ENCODE assay signal across 8 mouse cellular contexts in the genomic region with DNA sequence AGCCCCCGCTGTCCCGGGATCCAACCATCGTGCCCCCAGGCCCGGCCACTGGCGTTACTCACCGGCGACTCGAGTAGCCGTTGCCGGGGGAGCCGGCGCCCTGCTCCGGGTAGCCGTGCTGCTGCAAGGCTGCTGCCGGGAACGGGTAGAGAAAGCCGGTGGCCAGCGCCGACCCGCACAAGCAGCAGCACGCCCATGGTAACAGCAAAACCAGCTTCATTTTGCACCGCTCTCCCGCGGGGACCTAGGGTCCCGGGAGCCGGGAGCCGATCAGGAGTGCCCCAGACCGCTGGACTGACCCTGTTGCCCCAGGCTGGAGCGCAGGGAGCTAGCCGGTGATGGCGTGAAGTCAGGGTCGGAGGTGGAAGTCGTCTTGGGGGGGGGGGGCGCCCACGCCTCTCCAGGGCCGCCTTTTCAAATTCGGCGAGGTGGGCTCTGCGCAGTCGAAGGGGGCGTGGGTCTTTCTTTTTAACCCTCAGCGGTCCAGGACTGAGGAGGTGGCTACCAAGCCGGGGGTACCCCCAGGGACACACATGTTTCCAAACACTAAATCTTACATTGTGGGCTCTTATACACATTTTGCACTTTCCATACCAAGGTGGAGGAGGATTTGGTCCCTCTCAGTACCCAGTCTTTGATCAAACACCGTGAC. TPM values are rescaled to one million over a fixed set of nuclear protein-coding genes. Genes with fewer than 3 reads are reported as not detected.
DNase-seq lines count a peak whose midpoint lies in the region; ATAC-seq and TF ChIP-seq lines count a peak whose summit lies in the region.

A gene (minus strand): TSS at position 422 of the 652 bp plus-strand sequence.

- H3K36me3 ChIP-seq in kidney, embryonic 15.5 days = no peaks in the 10 kb centered on the region
- no peaks in the 10 kb centered on the region for H3K36me3 ChIP-seq in forebrain, embryonic 14.5 days (ENCODE audit: control insufficient read depth, insufficient read depth, low read length)
- no peaks in the 10 kb centered on the region for H3K36me3 ChIP-seq in intestine, postnatal 0 days (ENCODE audit: control insufficient read depth, insufficient read depth)
- no peaks in the 10 kb centered on the region for H3K36me3 ChIP-seq in midbrain, embryonic 16.5 days (ENCODE audit: control insufficient read depth, insufficient read depth, low read length)

- H3K4me3 ChIP-seq in kidney, embryonic 15.5 days (replicated peaks) = peak within 1 kb of the TSS; percentile 69
- peak within 1 kb of the TSS; percentile 46 for H3K4me3 ChIP-seq in forebrain, embryonic 14.5 days (ENCODE audit: low read depth, low read length)
- peak within 1 kb of the TSS; percentile 26 for H3K4me3 ChIP-seq in intestine, postnatal 0 days (ENCODE audit: low read depth, low read length)
- H3K4me3 ChIP-seq in midbrain, embryonic 16.5 days (ENCODE audit: low read depth, low read length) = peak within 1 kb of the TSS; percentile 66

- peak; percentile 37; the same call in 1 of the 2 replicates for ATAC-seq in kidney, embryonic 15.5 days (replicated peaks; ENCODE audit: low FRiP score)
- peak; percentile 50 for ATAC-seq in forebrain, embryonic 14.5 days
- ATAC-seq in intestine, postnatal 0 days = peak; percentile 19; the same call in 1 of the 2 replicates
- peak; percentile 63 for ATAC-seq in midbrain, embryonic 16.5 days
- ATAC-seq in cerebellum, adult (ENCODE audit: insufficient number of reproducible peaks, low FRiP score, low TSS enrichment) = no peak

- H3K4me1 ChIP-seq in kidney, embryonic 15.5 days = peaks cover 49% of the 10 kb centered on the region
- peaks cover 4% of the 10 kb centered on the region; the same call in 1 of the 2 replicates for H3K4me1 ChIP-seq in forebrain, embryonic 14.5 days (ENCODE audit: control insufficient read depth, insufficient read depth, low read length)
- H3K4me1 ChIP-seq in intestine, postnatal 0 days (replicated peaks; ENCODE audit: control insufficient read depth, insufficient read depth, low read length) = no peaks in the 10 kb centered on the region
- peaks cover 13% of the 10 kb centered on the region for H3K4me1 ChIP-seq in midbrain, embryonic 16.5 days (ENCODE audit: control insufficient read depth, insufficient read depth, low read length)

- H3K9me3 ChIP-seq in kidney, embryonic 15.5 days (replicated peaks) = no peaks in the 10 kb centered on the region
- no peaks in the 10 kb centered on the region for H3K9me3 ChIP-seq in forebrain, embryonic 14.5 days (replicated peaks; ENCODE audit: control insufficient read depth, low read length)
- no peaks in the 10 kb centered on the region for H3K9me3 ChIP-seq in intestine, postnatal 0 days (ENCODE audit: control insufficient read depth)
- no peaks in the 10 kb centered on the region for H3K9me3 ChIP-seq in midbrain, embryonic 16.5 days (replicated peaks; ENCODE audit: control insufficient read depth, low read length, poor library complexity, severe bottlenecking)

- no peak for TF ChIP-seq POLR2A in brain, embryonic 14.5 days (IDR thresholded peaks at IDR 0.05; ENCODE audit: borderline replicate concordance, extremely low read depth, insufficient read depth, insufficient read length, poor library complexity, severe bottlenecking)

- peak within 1 kb of the TSS; percentile 82 for H3K27ac ChIP-seq in kidney, embryonic 15.5 days
- H3K27ac ChIP-seq in forebrain, embryonic 14.5 days (ENCODE audit: low read depth, low read length) = no peak within 1 kb of the TSS
- H3K27ac ChIP-seq in intestine, postnatal 0 days (ENCODE audit: low read depth, low read length) = no peak within 1 kb of the TSS
- H3K27ac ChIP-seq in midbrain, embryonic 16.5 days (ENCODE audit: low read length) = no peak within 1 kb of the TSS

- H3K27me3 ChIP-seq in kidney, embryonic 15.5 days = peaks cover 27% of the 10 kb centered on the region
- H3K27me3 ChIP-seq in forebrain, embryonic 14.5 days (replicated peaks; ENCODE audit: control insufficient read depth, insufficient read depth, low read length) = peaks cover 33% of the 10 kb centered on the region
- H3K27me3 ChIP-seq in intestine, postnatal 0 days (replicated peaks; ENCODE audit: control insufficient read depth, insufficient read depth, low read length) = peaks cover 33% of the 10 kb centered on the region
- H3K27me3 ChIP-seq in midbrain, embryonic 16.5 days (ENCODE audit: control insufficient read depth, insufficient read depth, low read depth, low read length) = peaks cover 18% of the 10 kb centered on the region

- no peak for TF ChIP-seq CTCF in brain, embryonic 14.5 days (IDR thresholded peaks at IDR 0.05; ENCODE audit: borderline replicate concordance, extremely low read depth, insufficient read depth, insufficient read length)
- TF ChIP-seq CTCF in intestine, postnatal 0 days (IDR thresholded peaks at IDR 0.05; ENCODE audit: low read depth) = no peak

- H3K4me2 ChIP-seq in kidney, embryonic 15.5 days = peak within 1 kb of the TSS; percentile 90
- peak within 1 kb of the TSS; percentile 77 for H3K4me2 ChIP-seq in forebrain, embryonic 14.5 days (ENCODE audit: low read length)
- H3K4me2 ChIP-seq in intestine, postnatal 0 days (replicated peaks; ENCODE audit: low read depth) = peak within 1 kb of the TSS; percentile 63
- peak within 1 kb of the TSS; percentile 84 for H3K4me2 ChIP-seq in midbrain, embryonic 16.5 days (ENCODE audit: low read length)

- DNase-seq in kidney, adult 8-10 months = no peak
- DNase-seq in brain, embryonic 14.5 days (ENCODE audit: low read depth) = peak; percentile 61
- DNase-seq in forebrain, embryonic 14.5 days (ENCODE audit: low spot score) = peak; percentile 36
- DNase-seq in spleen, postnatal 36 days (ENCODE audit: low spot score in 2 of 2) = no peak

- under 1% methylated on average over 44 of the region's 44 CpGs for WGBS in kidney, embryonic 15.5 days
- 1% methylated on average over 43 of the region's 44 CpGs for WGBS in forebrain, embryonic 14.5 days
- WGBS in intestine, postnatal 0 days = 3% methylated on average over 42 of the region's 44 CpGs
- 1% methylated on average over 44 of the region's 44 CpGs for WGBS in midbrain, embryonic 16.5 days

- H3K9ac ChIP-seq in kidney, embryonic 15.5 days = peak within 1 kb of the TSS; percentile 83
- H3K9ac ChIP-seq in forebrain, embryonic 14.5 days (ENCODE audit: low read length) = peak within 1 kb of the TSS; percentile 65
- H3K9ac ChIP-seq in intestine, postnatal 0 days (ENCODE audit: low read depth, low read length) = no peak within 1 kb of the TSS
- peak within 1 kb of the TSS; percentile 82 for H3K9ac ChIP-seq in midbrain, embryonic 16.5 days (ENCODE audit: low read depth, low read length)

RNA-seq across cellular contexts. Expression of the gene that starts here (rescaled TPM):
- 51.1 and 62.5 TPM in 2 replicates for polyA plus RNA-seq in kidney, embryonic 15.5 days (2015; fragmentation: Nextera tagmentation; extraction: Ambion mirVana)
- polyA plus RNA-seq in brain, embryonic 14.5 days (2012; rRNA removed) = 38.2 and 52.4 TPM in 2 replicates
- 8.8 and 12.4 TPM in 2 replicates for polyA plus RNA-seq in forebrain, embryonic 14.5 days (2014; fragmentation: Nextera tagmentation; extraction: Ambion mirVana)
- polyA plus RNA-seq in intestine, postnatal 0 days (2015; fragmentation: Nextera tagmentation; extraction: Ambion mirVana) = 2.2 and 2.7 TPM in 2 replicates
- polyA plus RNA-seq in midbrain, embryonic 16.5 days (2015; fragmentation: Nextera tagmentation; extraction: Ambion mirVana) = 22.1 and 24.4 TPM in 2 replicates

Comparison
In these comparisons a context has a peak if more than half of its experiments do, and no peak if none do; other contexts are left out.
1. DNase-seq: peak in brain, embryonic 14.5 days (single experiment) and forebrain, embryonic 14.5 days (single experiment); none in kidney, adult 8-10 months (0 of 2) and spleen, postnatal 36 days (0 of 2).
2. Peak in every context shown above with its lines, with median percentiles within 50 percentile points of each other: H3K4me2 ChIP-seq and H3K4me3 ChIP-seq.